Comparison of ENCODE assay signal across 10 mouse cellular contexts in the genomic region with DNA sequence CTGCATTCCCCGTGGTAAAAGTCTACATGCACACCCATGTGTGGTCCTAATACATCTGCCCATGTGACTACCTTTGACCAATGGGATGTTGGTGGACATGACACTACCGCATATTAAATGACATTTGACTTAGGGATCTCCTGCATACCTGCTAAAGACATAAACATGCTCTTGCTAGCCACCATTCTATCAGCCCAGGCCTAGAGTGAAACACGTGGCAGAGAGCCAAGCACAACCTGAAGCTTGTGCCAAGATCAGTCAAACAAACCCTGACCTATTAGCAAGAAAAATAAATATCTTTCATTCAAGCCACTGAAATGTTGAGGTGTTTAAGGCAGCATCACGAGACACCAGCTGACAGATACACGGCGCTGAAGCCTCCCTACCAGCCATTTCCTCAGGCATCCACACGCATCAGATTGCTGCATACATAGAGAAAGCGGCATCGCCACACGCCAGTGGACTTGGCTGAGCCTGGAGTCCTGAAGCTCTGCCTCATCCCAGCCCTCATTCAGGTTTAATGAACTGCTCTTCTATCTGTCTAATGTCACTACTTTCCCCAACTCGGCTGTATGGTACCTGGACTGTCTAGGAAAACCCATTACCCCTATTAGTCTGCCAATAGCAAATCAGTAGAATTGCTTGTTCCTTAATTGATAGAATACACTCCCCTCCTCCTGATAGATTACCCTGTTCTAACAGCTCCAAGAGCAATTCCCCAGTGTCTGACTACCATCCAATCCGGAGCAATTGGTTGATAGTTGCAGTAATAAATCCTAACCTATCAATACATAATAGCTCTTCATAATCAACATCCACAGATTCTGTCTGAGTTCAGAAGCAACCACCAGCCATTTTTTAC.
A peak's percentile ranks its signal among the peaks of the same experiment; 100 is the strongest.
DNase-seq lines count a peak whose midpoint lies in the region; TF ChIP-seq lines count a peak whose summit lies in the region.
"Had no signal": no experiment of that assay in that cellular context is flagged by ENCODE, and none has a peak within 500 bp of the region (broad histone marks: within the 10 kb centered on the region; RNA-seq: fewer than 3 reads in every experiment).

No protein-coding gene starts in this region.

- no peak overlapping the region for H3K27ac ChIP-seq in heart, adult 2 months
- no peak overlapping the region for H3K27ac ChIP-seq in MEL (ENCODE audit: control insufficient read depth, low read depth, low read length)
- peak overlapping the region; percentile 61; the same call in 1 of the 2 replicates for H3K27ac ChIP-seq in limb, embryonic 10.5 days

- intact Hi-C loops in heart, postnatal 10 days (cut with DNase I): no loop called here
- intact Hi-C loops in heart, adult 2 months (cut with DNase I): no loop called here

- peak; percentile 6 to 32 for DNase-seq in heart, postnatal 10 days
- no peak for DNase-seq in heart, adult 2 months
- DNase-seq in MEL (ENCODE audit: low read depth, low spot score): peak; percentile 3
- DNase-seq in adrenal gland, postnatal 10 days: peak; percentile 64
- no peak for DNase-seq in limb, embryonic 10.5 days (ENCODE audit: low spot score)
- no peak for DNase-seq in layer of hippocampus, adult 9-10 months (ENCODE audit: low spot score)
- DNase-seq in left cerebral cortex, adult 8-10 months (ENCODE audit: low spot score in 2 of 2): no peak
- DNase-seq in frontal cortex, postnatal 10 days (ENCODE audit: low spot score in 2 of 2): no peak
- DNase-seq: cerebellum, adult 11-12 months had no signal

- no peak for TF ChIP-seq EP300 in heart, adult 2 months (IDR thresholded peaks at IDR 0.05; ENCODE audit: insufficient read depth, low read depth, low read length)
- no peak for TF ChIP-seq EP300 in MEL (IDR thresholded peaks at IDR 0.05; ENCODE audit: low read depth in 1 of 2, low read length in 2 of 2)

- H3K4me1 ChIP-seq in heart, adult 2 months (ENCODE audit: control insufficient read depth, insufficient read depth, low read length): no peaks in the 10 kb centered on the region
- H3K4me1 ChIP-seq in MEL (ENCODE audit: control insufficient read depth in 1 of 2, insufficient read depth in 2 of 2, low read length in 2 of 2): no peaks in the 10 kb centered on the region
- H3K4me1 ChIP-seq in limb, embryonic 10.5 days: peaks cover 38% of the 10 kb centered on the region

- no peaks in the 10 kb centered on the region for H3K27me3 ChIP-seq in heart, adult 2 months (ENCODE audit: control insufficient read depth, insufficient read depth, low read length)
- peaks cover 0 to 6% of the 10 kb centered on the region in 2 experiments; a peak in 2 of 4 replicates for H3K27me3 ChIP-seq in MEL (ENCODE audit: control insufficient read depth in 1 of 2, insufficient read depth in 2 of 2, low read length in 2 of 2)
- peaks cover 12% of the 10 kb centered on the region; the same call in 1 of the 2 replicates for H3K27me3 ChIP-seq in limb, embryonic 10.5 days (ENCODE audit: low read depth, poor library complexity, severe bottlenecking)

- no peak for TF ChIP-seq CTCF in heart, adult 2 months (IDR thresholded peaks at IDR 0.05)
- no peak for TF ChIP-seq CTCF in MEL (IDR thresholded peaks at IDR 0.05 in 2 of 3, conservative IDR thresholded peaks at IDR 0.05 in 1 of 3; ENCODE audit: control insufficient read depth in 1 of 3, insufficient read depth in 1 of 3, low read depth in 2 of 3, low read length in 3 of 3, poor library complexity in 1 of 3, severe bottlenecking in 1 of 3)

- H3K79me2 ChIP-seq in heart, adult 2 months (replicated peaks; ENCODE audit: control insufficient read depth, insufficient read depth, low read length): no peaks in the 10 kb centered on the region
- no peaks in the 10 kb centered on the region for H3K79me2 ChIP-seq in MEL (ENCODE audit: control insufficient read depth, insufficient read depth, low read length, poor library complexity)

- TF ChIP-seq POLR2A in heart, adult 2 months (IDR thresholded peaks at IDR 0.05; ENCODE audit: insufficient read depth, low read depth, low read length): no peak
- TF ChIP-seq POLR2A in MEL (IDR thresholded peaks at IDR 0.05; ENCODE audit: control insufficient read depth in 1 of 2, insufficient read depth in 1 of 2, low read depth in 1 of 2, low read length in 2 of 2, poor library complexity in 1 of 2): no peak

- H3K9ac ChIP-seq in heart, adult 2 months (ENCODE audit: low read depth, low read length): no peak overlapping the region
- H3K9ac ChIP-seq in MEL (ENCODE audit: control insufficient read depth, low read depth, low read length, poor library complexity, severe bottlenecking): no peak overlapping the region

- H3K9me3 ChIP-seq in MEL (replicated peaks; ENCODE audit: insufficient read depth, low read length): no peaks in the 10 kb centered on the region
- H3K9me3 ChIP-seq in limb, embryonic 10.5 days (replicated peaks): no peaks in the 10 kb centered on the region
- H3K9me3 ChIP-seq: G1E had no signal

- WGBS in heart, adult 2 months: 50% methylated on average over 12 of the region's 12 CpGs
- 81% methylated on average over 12 of the region's 12 CpGs for WGBS in limb, embryonic 10.5 days

- no peaks in the 10 kb centered on the region for H3K36me3 ChIP-seq in heart, adult 2 months (ENCODE audit: control insufficient read depth, insufficient read depth, low read length)
- no peaks in the 10 kb centered on the region for H3K36me3 ChIP-seq in MEL (ENCODE audit: control insufficient read depth in 1 of 2, insufficient read depth in 2 of 2, low read length in 2 of 2)
- no peaks in the 10 kb centered on the region for H3K36me3 ChIP-seq in limb, embryonic 10.5 days
- H3K36me3 ChIP-seq: G1E had no signal

- no peak overlapping the region for H3K4me3 ChIP-seq in heart, adult 2 months
- H3K4me3 ChIP-seq in MEL (ENCODE audit: control insufficient read depth in 1 of 2, insufficient read depth in 1 of 2, low read depth in 2 of 2, low read length in 2 of 2): no peak overlapping the region
- no peak overlapping the region for H3K4me3 ChIP-seq in limb, embryonic 10.5 days

- TF ChIP-seq RAD21 in MEL (IDR thresholded peaks at IDR 0.05; ENCODE audit: low read depth, low read length): no peak

TF ChIP-seq in MEL, 35 proteins besides CTCF, POLR2A, EP300 and RAD21:
- TF ChIP-seq SMC3 (IDR thresholded peaks at IDR 0.05; ENCODE audit: low read depth, low read length) (no peak), KAT2A (conservative IDR thresholded peaks at IDR 0.05; ENCODE audit: low read depth, low read length) (no peak), TCF12 (IDR thresholded peaks at IDR 0.05; ENCODE audit: low read depth, low read length) (no peak)

Comparison
In these comparisons a context has a peak if more than half of its experiments do, and no peak if none do; other contexts are left out.
1. DNase-seq: peak in heart, postnatal 10 days (2 of 2), MEL (single experiment) and adrenal gland, postnatal 10 days (single experiment); none in heart, adult 2 months (0 of 2), limb, embryonic 10.5 days (single experiment), layer of hippocampus, adult 9-10 months (single experiment), left cerebral cortex, adult 8-10 months (0 of 2) and frontal cortex, postnatal 10 days (0 of 2).